Mouse (Mus musculus): ENCODE data around the gene Nop9. TPM values are rescaled to one million over a fixed set of nuclear protein-coding genes. Genes with fewer than 3 reads are reported as not detected.
"Not testable (repeated sequence)": the region's sequence is repeated elsewhere in the genome, so short reads cannot be mapped to it uniquely, and the experiment has no call there.

Gene Nop9
- polyA plus RNA-seq, 1 experiment from 2014 or later: 25.1 TPM

DNA sequence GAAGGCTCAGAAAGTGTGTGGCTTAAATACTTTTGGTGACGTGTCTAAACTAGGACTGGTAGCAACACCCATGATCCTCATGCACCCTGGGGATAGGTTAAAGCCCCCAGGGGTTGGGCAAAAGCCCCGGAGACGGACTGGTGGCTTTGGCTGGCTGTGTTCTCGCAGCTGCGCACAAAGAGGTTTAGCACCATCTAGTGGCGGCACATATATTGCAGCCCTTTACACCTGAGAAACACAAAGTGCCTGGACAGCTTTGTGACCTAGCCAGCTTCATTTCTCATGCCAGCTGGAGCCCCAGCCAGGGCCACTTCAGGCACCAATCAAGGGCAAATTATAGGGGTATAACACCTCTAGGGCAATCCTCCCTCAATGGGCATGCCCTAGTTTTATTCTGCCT is 14.7 kb downstream of the Nop9 start:
- H3K9me3 ChIP-seq (replicated peaks); H3K9ac ChIP-seq (replicated peaks); H3K4me3 ChIP-seq (replicated peaks); H3K27ac ChIP-seq (replicated peaks); ATAC-seq (ENCODE audit: low FRiP score): not testable (repeated sequence)
- Histone ChIP-seq H3K27me3 (replicated peaks) (peaks cover 32% of the 10 kb centered on the region), H3K36me3 (peaks cover 14% of the 10 kb centered on the region), H3K4me1 (peaks cover 17% of the 10 kb centered on the region), H3K4me2 (peak overlapping the region; percentile 38)
- WGBS: under 1% methylated on average over 6 of the region's 6 CpGs

DNA sequence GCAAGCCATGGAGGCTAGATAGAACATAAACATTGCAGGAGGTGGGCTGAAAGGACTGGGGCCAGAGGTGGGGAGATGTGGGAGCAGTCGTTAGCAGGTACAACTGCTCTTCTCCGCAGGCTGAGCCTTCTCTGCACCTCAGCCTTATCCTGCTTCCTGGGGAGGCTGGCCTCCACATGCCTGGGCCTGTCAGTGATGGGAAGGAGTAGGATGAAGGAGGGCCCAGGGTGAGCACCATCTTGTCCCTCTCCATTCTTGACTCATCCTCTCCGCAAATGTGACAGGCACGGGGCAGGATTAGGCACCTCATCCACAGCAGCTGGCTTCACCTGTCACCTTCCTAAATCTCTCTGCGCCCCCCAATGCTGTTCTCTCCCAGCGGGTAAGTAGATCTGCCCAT is 15.7 kb downstream of the Nop9 start, which contains the start of gene Ltb4r2:
Ltb4r2 (plus strand) TSS at position 266 of the 400 bp plus-strand sequence.
- H3K4me3 ChIP-seq (replicated peaks): peak within 1 kb of the TSS; percentile 53
- peaks cover 42% of the 10 kb centered on the region for H3K27me3 ChIP-seq (replicated peaks)
- peak within 1 kb of the TSS; percentile 76 for H3K4me2 ChIP-seq
- H3K4me1 ChIP-seq: peaks cover 17% of the 10 kb centered on the region
- H3K27ac ChIP-seq (replicated peaks): peak within 1 kb of the TSS; percentile 65
- peaks cover 4% of the 10 kb centered on the region; the same call in 1 of the 2 replicates for H3K36me3 ChIP-seq
- 76% methylated on average over 6 of the region's 6 CpGs for WGBS
- H3K9ac ChIP-seq (replicated peaks): peak within 1 kb of the TSS; percentile 50
- H3K9me3 ChIP-seq (replicated peaks): no peaks in the 10 kb centered on the region
- no peak for ATAC-seq (ENCODE audit: low FRiP score)

DNA sequence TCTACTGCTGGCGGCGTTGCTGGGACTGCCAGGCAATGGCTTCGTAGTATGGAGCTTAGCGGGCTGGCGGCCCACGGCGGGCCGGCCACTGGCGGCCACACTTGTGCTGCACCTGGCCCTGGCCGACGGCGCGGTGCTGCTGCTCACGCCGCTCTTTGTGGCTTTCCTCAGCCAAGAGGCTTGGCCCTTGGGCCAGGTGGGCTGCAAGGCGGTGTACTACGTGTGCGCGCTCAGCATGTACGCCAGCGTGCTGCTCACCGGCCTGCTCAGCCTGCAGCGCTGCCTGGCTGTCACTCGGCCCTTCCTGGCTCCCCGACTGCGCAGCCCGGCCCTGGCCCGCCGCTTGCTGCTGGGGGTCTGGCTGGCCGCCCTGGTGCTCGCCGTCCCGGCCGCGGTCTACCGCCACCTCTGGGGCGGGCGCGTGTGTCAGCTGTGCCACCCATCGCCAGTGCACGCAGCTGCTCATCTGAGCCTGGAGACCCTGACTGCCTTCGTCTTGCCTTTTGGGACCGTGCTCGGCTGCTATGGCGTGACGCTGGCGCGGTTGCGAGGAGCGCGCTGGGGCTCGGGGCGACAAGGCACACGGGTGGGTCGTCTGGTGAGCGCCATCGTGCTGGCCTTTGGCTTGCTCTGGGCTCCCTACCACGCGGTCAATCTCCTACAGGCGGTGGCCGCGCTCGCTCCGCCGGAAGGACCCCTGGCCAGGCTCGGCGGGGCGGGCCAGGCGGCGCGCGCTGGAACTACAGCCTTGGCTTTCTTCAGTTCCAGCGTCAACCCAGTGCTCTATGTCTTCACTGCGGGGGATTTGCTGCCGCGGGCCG is 16.7 kb downstream of the Nop9 start:
- peak overlapping the region; percentile 65 for H3K27ac ChIP-seq (replicated peaks)
- H3K4me1 ChIP-seq: peaks cover 18% of the 10 kb centered on the region
- peak overlapping the region; percentile 76 for H3K4me2 ChIP-seq
- peak overlapping the region; percentile 50 for H3K9ac ChIP-seq (replicated peaks)
- H3K9me3 ChIP-seq (replicated peaks): no peaks in the 10 kb centered on the region
- ATAC-seq (ENCODE audit: low FRiP score): peak; percentile 73
- under 1% methylated on average over 77 of the region's 77 CpGs for WGBS
- H3K36me3 ChIP-seq: no peaks in the 10 kb centered on the region
- peaks cover 51% of the 10 kb centered on the region for H3K27me3 ChIP-seq (replicated peaks)
- H3K4me3 ChIP-seq (replicated peaks): peak overlapping the region; percentile 53

DNA sequence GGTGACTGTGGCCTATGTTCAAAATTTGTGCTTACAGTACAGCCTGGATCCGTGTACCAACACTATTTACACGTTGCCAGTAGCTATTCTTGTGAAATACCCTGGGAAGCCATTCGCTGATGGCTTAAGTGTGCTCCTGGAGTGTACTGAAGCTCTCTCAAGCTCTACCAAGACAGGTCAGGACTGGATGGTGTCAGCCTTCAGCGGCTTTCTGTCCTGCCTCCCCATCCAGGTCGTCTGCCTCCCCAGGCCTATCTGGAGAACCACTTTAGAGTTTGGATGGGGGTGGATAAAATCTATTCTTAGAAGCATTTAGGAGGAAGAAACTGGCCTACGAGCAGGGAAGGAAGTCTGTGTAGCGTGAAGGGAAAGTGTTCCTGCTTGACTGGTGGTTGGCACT is 17.7 kb downstream of the Nop9 start:
- Histone ChIP-seq H3K4me1 (peaks cover 27% of the 10 kb centered on the region), H3K36me3 (no peaks in the 10 kb centered on the region), H3K4me2 (peak overlapping the region; percentile 76), H3K4me3 (replicated peaks) (peak overlapping the region; percentile 53; the same call in 1 of the 2 replicates), H3K27ac (replicated peaks) (no peak overlapping the region), H3K9ac (replicated peaks) (no peak overlapping the region), H3K27me3 (replicated peaks) (peaks cover 58% of the 10 kb centered on the region), H3K9me3 (replicated peaks) (no peaks in the 10 kb centered on the region)
- 61% methylated on average over 7 of the region's 7 CpGs for WGBS
- ATAC-seq (ENCODE audit: low FRiP score): no peak

GRCm38 (mm10) chr14:55765696-55766095 is 20.2 kb downstream of the Nop9 start, which contains the start of gene Ltb4r1:
Gene Ltb4r1, plus strand, starts transcription at chr14:55765962.
- 84% methylated on average over 4 of the region's 4 CpGs for WGBS
- H3K27me3 ChIP-seq (replicated peaks): peaks cover 72% of the 10 kb centered on the region
- no peak within 1 kb of the TSS for H3K4me2 ChIP-seq
- no peak within 1 kb of the TSS for H3K4me3 ChIP-seq (replicated peaks)
- H3K9ac ChIP-seq (replicated peaks): no peak within 1 kb of the TSS
- no peak for ATAC-seq (ENCODE audit: low FRiP score)
- peaks cover 27% of the 10 kb centered on the region for H3K4me1 ChIP-seq
- H3K36me3 ChIP-seq: no peaks in the 10 kb centered on the region
- no peaks in the 10 kb centered on the region for H3K9me3 ChIP-seq (replicated peaks)
- no peak within 1 kb of the TSS for H3K27ac ChIP-seq (replicated peaks)

- no peaks in the 10 kb centered on the region for H3K36me3 ChIP-seq
- peak overlapping the region; percentile 42 for H3K4me3 ChIP-seq (replicated peaks)
- peak; percentile 74 for ATAC-seq (ENCODE audit: low FRiP score)
- H3K27me3 ChIP-seq (replicated peaks): peaks cover 71% of the 10 kb centered on the region
- no peak overlapping the region for H3K27ac ChIP-seq (replicated peaks)
- WGBS: 12% methylated on average over 51 of the region's 52 CpGs
- H3K9me3 ChIP-seq (replicated peaks): no peaks in the 10 kb centered on the region
- peaks cover 12% of the 10 kb centered on the region for H3K4me1 ChIP-seq
- peak overlapping the region; percentile 75 for H3K4me2 ChIP-seq
- H3K9ac ChIP-seq (replicated peaks): peak overlapping the region; percentile 45
These were observed 22.3 kb downstream of the Nop9 start for GRCm38 (mm10) chr14:55767519-55768414.

GRCm38 (mm10) chr14:55768555-55768954 is 23.1 kb downstream of the Nop9 start:
- H3K27me3 ChIP-seq (replicated peaks): peaks cover 66% of the 10 kb centered on the region
- H3K4me2 ChIP-seq: no peak overlapping the region
- no peak overlapping the region for H3K27ac ChIP-seq (replicated peaks)
- H3K4me3 ChIP-seq (replicated peaks): no peak overlapping the region
- H3K9ac ChIP-seq (replicated peaks): no peak overlapping the region
- WGBS: 91% methylated on average over 6 of the region's 6 CpGs
- no peaks in the 10 kb centered on the region for H3K36me3 ChIP-seq
- no peak for ATAC-seq (ENCODE audit: low FRiP score)
- H3K4me1 ChIP-seq: peaks cover 10% of the 10 kb centered on the region
- no peaks in the 10 kb centered on the region for H3K9me3 ChIP-seq (replicated peaks)

DNA sequence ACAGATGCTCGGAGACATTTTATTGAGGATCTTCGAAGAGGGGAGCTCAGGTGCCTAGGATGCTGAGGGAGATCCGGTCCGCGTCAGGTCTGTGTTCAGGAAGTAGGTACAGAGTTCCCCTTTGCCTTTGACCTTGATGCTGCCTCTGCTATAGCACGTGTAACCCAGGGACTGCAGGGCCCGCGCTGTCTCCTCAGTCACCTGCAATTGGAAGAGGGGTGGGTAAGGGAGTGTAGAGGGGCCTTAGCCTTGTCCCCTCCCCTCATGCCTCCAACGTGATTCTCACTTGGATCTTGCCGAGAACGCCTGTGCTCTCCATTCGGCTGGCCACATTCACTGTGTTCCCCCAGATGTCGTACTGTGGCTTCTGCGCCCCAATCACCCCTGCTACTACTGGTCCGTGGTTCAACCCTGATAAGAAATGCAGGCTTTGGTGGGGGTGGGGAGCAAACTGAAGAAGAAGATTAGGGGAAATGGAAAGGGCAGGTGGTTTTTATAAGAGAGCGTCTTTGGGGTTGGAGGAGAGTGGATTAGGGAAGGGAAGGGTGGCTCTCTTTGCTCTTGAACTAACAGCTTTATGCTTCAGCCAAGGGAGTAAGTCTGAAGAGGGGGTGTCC is 23.7 kb downstream of the Nop9 start:
- no peak for ATAC-seq (ENCODE audit: low FRiP score)
- H3K9ac ChIP-seq (replicated peaks): no peak overlapping the region
- no peaks in the 10 kb centered on the region for H3K36me3 ChIP-seq
- H3K4me2 ChIP-seq: no peak overlapping the region
- no peak overlapping the region for H3K4me3 ChIP-seq (replicated peaks)
- WGBS: 77% methylated on average over 16 of the region's 16 CpGs
- H3K27ac ChIP-seq (replicated peaks): no peak overlapping the region
- no peaks in the 10 kb centered on the region for H3K9me3 ChIP-seq (replicated peaks)
- peaks cover 10% of the 10 kb centered on the region for H3K4me1 ChIP-seq
- peaks cover 64% of the 10 kb centered on the region for H3K27me3 ChIP-seq (replicated peaks)

DNA sequence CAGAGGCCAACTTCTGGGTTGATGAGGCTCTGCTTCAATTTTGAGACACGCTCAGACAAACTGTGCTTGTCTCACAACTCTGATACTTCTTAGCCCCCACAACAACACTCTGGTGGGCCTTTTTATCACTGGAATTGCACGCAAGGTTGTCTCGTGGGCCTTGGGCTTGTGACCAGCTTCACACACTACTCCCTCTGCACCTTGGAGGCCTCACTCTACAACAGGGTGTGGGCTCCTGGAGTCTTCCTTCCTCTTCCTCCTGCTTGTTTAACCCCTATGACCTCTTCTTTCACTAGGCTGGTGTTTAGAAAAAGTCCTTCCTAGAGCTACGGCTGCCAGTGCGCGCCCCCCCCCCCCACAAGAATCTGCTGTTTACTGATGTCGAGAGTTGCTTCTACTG is 31.2 kb downstream of the Nop9 start:
- H3K9ac ChIP-seq (replicated peaks): no peak overlapping the region
- peaks cover 8% of the 10 kb centered on the region for H3K4me1 ChIP-seq
- H3K9me3 ChIP-seq (replicated peaks): no peaks in the 10 kb centered on the region
- no peak overlapping the region for H3K27ac ChIP-seq (replicated peaks)
- peaks cover 37% of the 10 kb centered on the region for H3K27me3 ChIP-seq (replicated peaks)
- H3K4me2 ChIP-seq: no peak overlapping the region
- no peaks in the 10 kb centered on the region for H3K36me3 ChIP-seq
- H3K4me3 ChIP-seq (replicated peaks): no peak overlapping the region
- ATAC-seq (ENCODE audit: low FRiP score): no peak
- 85% methylated on average over 7 of the region's 7 CpGs for WGBS

GRCm38 (mm10) chr14:55777176-55777575 is 31.7 kb downstream of the Nop9 start:
- WGBS: 54% methylated on average over 3 of the region's 3 CpGs
- H3K27ac ChIP-seq (replicated peaks): no peak overlapping the region
- H3K4me2 ChIP-seq: no peak overlapping the region
- no peaks in the 10 kb centered on the region for H3K36me3 ChIP-seq
- peaks cover 37% of the 10 kb centered on the region for H3K27me3 ChIP-seq (replicated peaks)
- ATAC-seq (ENCODE audit: low FRiP score): no peak
- H3K9ac ChIP-seq (replicated peaks): no peak overlapping the region
- no peaks in the 10 kb centered on the region for H3K9me3 ChIP-seq (replicated peaks)
- H3K4me1 ChIP-seq: peaks cover 10% of the 10 kb centered on the region
- no peak overlapping the region for H3K4me3 ChIP-seq (replicated peaks)

- WGBS: 90% methylated on average over 11 of the region's 11 CpGs
- Histone ChIP-seq H3K4me3 (replicated peaks) (no peak overlapping the region), H3K36me3 (no peaks in the 10 kb centered on the region), H3K27ac (replicated peaks) (no peak overlapping the region), H3K9me3 (replicated peaks) (no peaks in the 10 kb centered on the region), H3K4me1 (peaks cover 10% of the 10 kb centered on the region), H3K4me2 (no peak overlapping the region), H3K27me3 (replicated peaks) (peaks cover 39% of the 10 kb centered on the region), H3K9ac (replicated peaks) (no peak overlapping the region)
- no peak for ATAC-seq (ENCODE audit: low FRiP score)
These were observed 32.3 kb downstream of the Nop9 start for GRCm38 (mm10) chr14:55777806-55778205.

Measured in neural tube, embryonic 15.5 days (tissue).